Mouse (Mus musculus) E14TG2a.4 (cell line): ENCODE results near the gene Srl.

Experiments used
- CTCF ChIP-seq: conservative IDR thresholded peaks from 2 replicates; pipeline ENCODE4 v1.5.1; 2014; ENCODE audit warnings: low read length
- NANOG ChIP-seq: IDR thresholded peaks from 2 replicates; pipeline ENCODE4 v1.6.1; 2014; ENCODE audit warnings: borderline replicate concordance, low read length, mixed read lengths
- POU5F1 ChIP-seq: IDR thresholded peaks from 2 replicates; pipeline ENCODE4 v1.6.1; 2014; ENCODE audit warnings: low read length, borderline replicate concordance

DNA sequence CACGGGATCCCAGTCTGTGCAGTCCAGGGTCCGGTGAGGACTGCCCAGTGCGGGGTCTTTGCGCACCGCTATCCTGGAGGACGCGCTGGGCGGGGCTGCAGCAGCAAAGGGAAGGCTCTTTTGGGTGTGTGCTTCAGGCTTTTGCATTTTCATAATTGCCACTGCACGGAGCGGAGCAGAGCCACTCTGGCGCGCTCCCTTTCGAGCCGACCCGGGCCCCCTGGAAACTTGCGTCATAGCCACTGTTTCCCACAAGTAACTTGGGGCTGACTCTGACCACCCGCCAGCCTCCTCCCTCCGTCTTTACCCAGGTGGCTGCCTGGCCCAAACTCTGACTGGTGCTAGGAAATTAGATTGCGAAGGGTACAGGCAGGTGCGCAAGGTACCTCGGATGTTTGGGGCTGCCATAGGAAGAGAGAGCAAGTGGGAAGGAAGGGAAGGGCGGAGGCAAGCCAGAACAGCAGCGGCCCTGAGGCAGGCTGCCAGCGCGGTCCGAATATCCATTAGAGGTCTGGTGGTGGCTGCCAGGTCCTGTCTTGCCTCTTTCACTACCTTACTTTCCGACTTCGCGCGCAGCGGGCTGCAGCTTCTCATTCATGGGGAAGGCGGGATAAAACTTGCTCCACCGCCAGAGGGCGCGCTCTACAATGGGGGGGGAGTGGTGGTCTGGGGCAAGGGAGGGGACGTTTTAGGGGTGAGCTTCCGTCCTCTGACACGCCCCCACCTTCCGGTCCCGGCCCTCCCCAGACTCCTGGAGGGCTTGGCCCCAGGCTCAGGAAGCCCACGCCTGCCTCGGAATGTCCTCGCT, 18.7 kb upstream of the Srl start:
- TF ChIP-seq CTCF (peak; percentile 64), NANOG (no peak), POU5F1 (no peak)
